Mouse (Mus musculus): ENCODE data around the gene Diaph3.
"Not testable (repeated sequence)": the region's sequence is repeated elsewhere in the genome, so short reads cannot be mapped to it uniquely, and the experiment has no call there.

Gene Diaph3

GRCm38 (mm10) chr14:86738916-86739315 lies 402.1 kb downstream of the Diaph3 start:
- DNase-seq (ENCODE audit: low spot score), result no peak

- DNase-seq (ENCODE audit: low spot score), result no peak
Measured at GRCm38 (mm10) chr14:86736646-86737045, 404.4 kb downstream of the Diaph3 start.

GRCm38 (mm10) chr14:86731300-86731699 lies 409.7 kb downstream of the Diaph3 start:
- DNase-seq (ENCODE audit: low spot score), result no peak

- DNase-seq (ENCODE audit: low spot score), result no peak
Measured at GRCm38 (mm10) chr14:86729617-86730098, 411.4 kb downstream of the Diaph3 start.

- DNase-seq (ENCODE audit: low spot score), result no peak
Measured at GRCm38 (mm10) chr14:86727538-86728045, 413.4 kb downstream of the Diaph3 start.

- no peak for DNase-seq (ENCODE audit: low spot score)
Measured at GRCm38 (mm10) chr14:86721768-86722167, 419.3 kb downstream of the Diaph3 start.

GRCm38 (mm10) chr14:86721082-86721481 lies 420.0 kb downstream of the Diaph3 start:
- no peak for DNase-seq (ENCODE audit: low spot score)

GRCm38 (mm10) chr14:86720408-86720807 lies 420.6 kb downstream of the Diaph3 start:
- not testable (repeated sequence) for DNase-seq (ENCODE audit: low spot score)

- no peak for DNase-seq (ENCODE audit: low spot score)
Measured at GRCm38 (mm10) chr14:86714088-86714690, 426.8 kb downstream of the Diaph3 start.

GRCm38 (mm10) chr14:86704080-86704479 lies 437.0 kb downstream of the Diaph3 start:
- no peak for DNase-seq (ENCODE audit: low spot score)

- DNase-seq (ENCODE audit: low spot score), result no peak
Measured at GRCm38 (mm10) chr14:86701145-86701544, 439.9 kb downstream of the Diaph3 start.

GRCm38 (mm10) chr14:86697887-86698286 lies 443.1 kb downstream of the Diaph3 start:
- no peak for DNase-seq (ENCODE audit: low spot score)

- DNase-seq (ENCODE audit: low spot score), result no peak
Measured at GRCm38 (mm10) chr14:86692714-86693113, 448.3 kb downstream of the Diaph3 start.

- DNase-seq (ENCODE audit: low spot score), result no peak
Measured at GRCm38 (mm10) chr14:86691298-86691697, 449.7 kb downstream of the Diaph3 start.

GRCm38 (mm10) chr14:86684585-86685503 lies 456.2 kb downstream of the Diaph3 start:
- DNase-seq (ENCODE audit: low spot score), result no peak

- no peak for DNase-seq (ENCODE audit: low spot score)
Measured at GRCm38 (mm10) chr14:86681951-86682350, 459.1 kb downstream of the Diaph3 start.

- DNase-seq (ENCODE audit: low spot score), result no peak
Measured at GRCm38 (mm10) chr14:86678992-86679391, 462.0 kb downstream of the Diaph3 start.

- no peak for DNase-seq (ENCODE audit: low spot score)
Measured at GRCm38 (mm10) chr14:86678179-86678780, 462.8 kb downstream of the Diaph3 start.

- no peak for DNase-seq (ENCODE audit: low spot score)
Measured at GRCm38 (mm10) chr14:86677015-86677414, 464.0 kb downstream of the Diaph3 start.

- DNase-seq (ENCODE audit: low spot score), result no peak
Measured at GRCm38 (mm10) chr14:86675314-86675713, 465.7 kb downstream of the Diaph3 start.

GRCm38 (mm10) chr14:86662846-86663245 lies 478.2 kb downstream of the Diaph3 start:
- no peak for DNase-seq (ENCODE audit: low spot score)

GRCm38 (mm10) chr14:86660556-86660955 lies 480.5 kb downstream of the Diaph3 start:
- DNase-seq (ENCODE audit: low spot score), result no peak
